Mouse (Mus musculus): ENCODE results near the gene Gla.

Gene Gla

GRCm38 (mm10) chrX:134600659-134601379 is at the start of gene Gla, which contains the start of gene Hnrnph2:
Gene Gla, minus strand, starts transcription at chrX:134601125.
Gene Hnrnph2, plus strand, starts transcription at chrX:134601179.
- DNase-seq (ENCODE audit: low spot score), result peak; percentile 95

GRCm38 (mm10) chrX:134648031-134648692 is 47.2 kb upstream of the Gla start:
- peak; percentile 74 for DNase-seq (ENCODE audit: low spot score)

- no peak for DNase-seq (ENCODE audit: low spot score)
Observed at GRCm38 (mm10) chrX:134647421-134647820, 46.5 kb upstream of the Gla start.

GRCm38 (mm10) chrX:134646338-134646737 is 45.4 kb upstream of the Gla start:
- DNase-seq (ENCODE audit: low spot score), result no peak

GRCm38 (mm10) chrX:134641000-134641760 is 40.3 kb upstream of the Gla start:
- DNase-seq (ENCODE audit: low spot score), result peak; percentile 32

- peak; percentile 10 for DNase-seq (ENCODE audit: low spot score)
Observed at GRCm38 (mm10) chrX:134635860-134636259, 34.9 kb upstream of the Gla start.

GRCm38 (mm10) chrX:134635111-134635510 is 34.2 kb upstream of the Gla start:
- DNase-seq (ENCODE audit: low spot score), result no peak

GRCm38 (mm10) chrX:134632710-134633109 is 31.8 kb upstream of the Gla start:
- DNase-seq (ENCODE audit: low spot score), result no peak

GRCm38 (mm10) chrX:134628200-134628599 is 27.3 kb upstream of the Gla start:
- no peak for DNase-seq (ENCODE audit: low spot score)

- DNase-seq (ENCODE audit: low spot score), result no peak
Observed at GRCm38 (mm10) chrX:134623350-134623749, 22.4 kb upstream of the Gla start.

GRCm38 (mm10) chrX:134621685-134622084 is 20.8 kb upstream of the Gla start:
- no peak for DNase-seq (ENCODE audit: low spot score)

GRCm38 (mm10) chrX:134620254-134620865 is 19.4 kb upstream of the Gla start:
- no peak for DNase-seq (ENCODE audit: low spot score)

- DNase-seq (ENCODE audit: low spot score), result no peak
Observed at GRCm38 (mm10) chrX:134619695-134620094, 18.8 kb upstream of the Gla start.

- no peak for DNase-seq (ENCODE audit: low spot score)
Observed at GRCm38 (mm10) chrX:134614306-134614705, 13.4 kb upstream of the Gla start.

- peak; percentile 34 for DNase-seq (ENCODE audit: low spot score)
Observed at GRCm38 (mm10) chrX:134612285-134612959, 11.5 kb upstream of the Gla start.

GRCm38 (mm10) chrX:134610984-134611383 is 10.1 kb upstream of the Gla start:
- DNase-seq (ENCODE audit: low spot score), result no peak

- DNase-seq (ENCODE audit: low spot score), result peak; percentile 18
Observed at GRCm38 (mm10) chrX:134609472-134609871, 8.5 kb upstream of the Gla start.

- DNase-seq (ENCODE audit: low spot score), result no peak
Observed at GRCm38 (mm10) chrX:134601380-134602120, 625 bp upstream of the Gla start.

GRCm38 (mm10) chrX:134599922-134600565 is 881 bp downstream of the Gla start:
- no peak for DNase-seq (ENCODE audit: low spot score)

- DNase-seq (ENCODE audit: low spot score), result no peak
Observed at GRCm38 (mm10) chrX:134589836-134590235, 11.1 kb downstream of the Gla start.

GRCm38 (mm10) chrX:134588997-134589396 is 11.9 kb downstream of the Gla start:
- no peak for DNase-seq (ENCODE audit: low spot score)
